13 mouse cellular contexts compared by ENCODE assay signal in genomic region chr17:78515347-78515947, GRCm38 (mm10). TPM values are rescaled to one million over a fixed set of nuclear protein-coding genes. Genes with fewer than 3 reads are reported as not detected.
"Had no signal": no experiment of that assay in that cellular context is flagged by ENCODE, and none has a peak within 500 bp of the region (broad histone marks: within the 10 kb centered on the region; RNA-seq: fewer than 3 reads in every experiment).

No protein-coding gene starts in this region.

- DNase-seq: kidney, adult 2 months; kidney, postnatal 14 days; liver; lung, adult 18-20 months; midbrain, embryonic 14.5 days; right cerebral cortex, adult 18-20 months; right cerebral cortex, postnatal 25 days; thymus, postnatal 4 days had no signal

- H3K27ac ChIP-seq: kidney, embryonic 15.5 days; liver, embryonic 14.5 days; midbrain, embryonic 10.5 days; neural tube, embryonic 15.5 days had no signal

- H3K9me3 ChIP-seq: kidney, embryonic 15.5 days; neural tube, embryonic 15.5 days had no signal

- H3K4me2 ChIP-seq: kidney, embryonic 15.5 days; neural tube, embryonic 15.5 days had no signal

- H3K4me1 ChIP-seq: kidney, embryonic 15.5 days had no signal

- H3K27me3 ChIP-seq: kidney, embryonic 15.5 days; neural tube, embryonic 15.5 days had no signal

- H3K36me3 ChIP-seq: kidney, embryonic 15.5 days; midbrain, embryonic 10.5 days; neural tube, embryonic 15.5 days had no signal

- H3K9ac ChIP-seq: kidney, embryonic 15.5 days; liver, embryonic 14.5 days; neural tube, embryonic 15.5 days had no signal

- H3K4me3 ChIP-seq: kidney, embryonic 15.5 days; midbrain, embryonic 10.5 days; myocyte; neural tube, embryonic 15.5 days had no signal

RNA-seq across cellular contexts. Expression of gene Vit, which starts 7.6 kb away (rescaled TPM):
- polyA plus RNA-seq: myocyte had no signal
